Mouse (Mus musculus): ENCODE measurements around the gene Igsf10. TPM values are rescaled to one million over a fixed set of nuclear protein-coding genes. Genes with fewer than 3 reads are reported as not detected.

The Igsf10 gene
- polyA plus RNA-seq, 1 experiment from 2014 or later, result 9.6 TPM

GRCm38 (mm10) chr3:59343026-59343425, 1.2 kb downstream of the Igsf10 start:
- peak overlapping the region; percentile 20; the same call in 1 of the 2 replicates for H3K9ac ChIP-seq (ENCODE audit: low read length)
- no peaks in the 10 kb centered on the region for H3K9me3 ChIP-seq (ENCODE audit: control insufficient read depth, low read length)
- no peaks in the 10 kb centered on the region for H3K4me1 ChIP-seq (replicated peaks; ENCODE audit: control insufficient read depth, insufficient read depth, low read length)
- no peaks in the 10 kb centered on the region for H3K27me3 ChIP-seq (ENCODE audit: control insufficient read depth, insufficient read depth, low read depth, low read length)
- peaks cover 2% of the 10 kb centered on the region; the same call in 1 of the 2 replicates for H3K36me3 ChIP-seq (ENCODE audit: control insufficient read depth, insufficient read depth, low read length)
- peak; percentile 86 for ATAC-seq (ENCODE audit: low read depth)
- H3K4me2 ChIP-seq (ENCODE audit: low read depth, low read length), result peak overlapping the region; percentile 73
- H3K27ac ChIP-seq (ENCODE audit: low read length), result peak overlapping the region; percentile 90; the same call in 1 of the 2 replicates
- 38% methylated on average over 4 of the region's 4 CpGs for WGBS
- peak overlapping the region; percentile 84 for H3K4me3 ChIP-seq (ENCODE audit: low read length)

GRCm38 (mm10) chr3:59341647-59342427, 2.4 kb downstream of the Igsf10 start:
- WGBS, result 67% methylated on average over 11 of the region's 11 CpGs
- H3K27ac ChIP-seq (ENCODE audit: low read length), result no peak overlapping the region
- H3K36me3 ChIP-seq (ENCODE audit: control insufficient read depth, insufficient read depth, low read length), result peaks cover 2% of the 10 kb centered on the region; the same call in 1 of the 2 replicates
- peak overlapping the region; percentile 8; the same call in 1 of the 2 replicates for H3K4me3 ChIP-seq (ENCODE audit: low read length)
- H3K27me3 ChIP-seq (ENCODE audit: control insufficient read depth, insufficient read depth, low read depth, low read length), result no peaks in the 10 kb centered on the region
- no peak overlapping the region for H3K9ac ChIP-seq (ENCODE audit: low read length)
- peak overlapping the region; percentile 37 for H3K4me2 ChIP-seq (ENCODE audit: low read depth, low read length)
- no peak for ATAC-seq (ENCODE audit: low read depth)
- H3K9me3 ChIP-seq (ENCODE audit: control insufficient read depth, low read length), result no peaks in the 10 kb centered on the region
- H3K4me1 ChIP-seq (replicated peaks; ENCODE audit: control insufficient read depth, insufficient read depth, low read length), result no peaks in the 10 kb centered on the region

DNA sequence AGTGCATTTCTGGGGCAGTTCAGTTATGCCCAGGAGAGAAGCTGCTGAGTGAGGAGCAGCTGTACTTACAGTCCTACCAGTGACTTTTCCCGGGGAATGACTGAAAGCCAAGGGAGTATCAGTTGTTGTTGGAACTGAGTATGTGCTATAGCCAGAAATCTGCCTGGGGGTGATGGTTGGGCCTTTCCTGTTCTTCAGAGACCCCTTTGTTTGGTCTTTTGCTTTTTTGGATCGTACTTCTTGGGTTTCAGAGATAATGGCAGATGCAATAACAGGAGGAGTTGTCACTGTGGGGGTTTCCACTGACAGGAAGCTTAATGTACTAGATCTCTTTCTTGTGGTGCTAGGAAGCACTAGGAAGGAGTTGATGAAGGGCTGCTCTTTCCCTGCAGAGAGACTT, 15.7 kb downstream of the Igsf10 start:
- Histone ChIP-seq H3K27me3 (ENCODE audit: control insufficient read depth, insufficient read depth, low read depth, low read length) (no peaks in the 10 kb centered on the region), H3K27ac (ENCODE audit: low read length) (no peak overlapping the region), H3K9ac (ENCODE audit: low read length) (no peak overlapping the region), H3K4me2 (ENCODE audit: low read depth, low read length) (no peak overlapping the region), H3K4me1 (replicated peaks; ENCODE audit: control insufficient read depth, insufficient read depth, low read length) (no peaks in the 10 kb centered on the region), H3K4me3 (ENCODE audit: low read length) (no peak overlapping the region), H3K36me3 (ENCODE audit: control insufficient read depth, insufficient read depth, low read length) (peaks cover 36% of the 10 kb centered on the region), H3K9me3 (ENCODE audit: control insufficient read depth, low read length) (no peaks in the 10 kb centered on the region)
- 79% methylated on average over 2 of the region's 2 CpGs for WGBS
- no peak for ATAC-seq (ENCODE audit: low read depth)

DNA sequence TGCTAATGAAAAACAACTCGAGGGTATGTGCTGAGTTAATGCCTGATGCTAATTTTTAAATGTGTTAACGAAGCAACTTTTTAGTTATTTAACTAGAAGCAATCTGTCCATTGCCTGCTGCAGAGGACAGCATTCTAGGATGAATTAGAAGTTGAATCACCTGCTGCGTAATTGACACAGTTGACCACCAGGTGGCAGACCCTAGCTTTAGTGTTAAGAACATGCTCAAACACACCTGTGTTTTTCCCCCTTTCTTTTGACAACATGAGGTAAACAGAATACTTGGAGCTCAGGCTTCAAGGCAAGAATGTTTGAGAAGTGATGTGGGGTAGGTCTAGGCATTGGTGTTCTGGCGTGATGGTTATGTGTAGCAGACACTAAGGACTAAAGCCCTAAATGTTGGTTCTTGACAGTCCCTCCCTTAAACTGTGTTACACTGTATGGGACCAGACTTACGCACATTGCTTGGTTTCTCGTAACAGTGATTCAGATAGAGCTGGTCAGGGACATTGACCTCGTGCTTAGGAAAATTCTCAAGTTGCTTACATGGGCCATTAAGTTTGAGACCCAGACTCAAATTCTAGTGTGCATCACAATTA, 22.8 kb downstream of the Igsf10 start:
- Histone ChIP-seq H3K36me3 (ENCODE audit: control insufficient read depth, insufficient read depth, low read length) (peaks cover 27% of the 10 kb centered on the region), H3K9ac (ENCODE audit: low read length) (no peak overlapping the region), H3K4me2 (ENCODE audit: low read depth, low read length) (no peak overlapping the region), H3K27me3 (ENCODE audit: control insufficient read depth, insufficient read depth, low read depth, low read length) (no peaks in the 10 kb centered on the region), H3K27ac (ENCODE audit: low read length) (no peak overlapping the region), H3K4me3 (ENCODE audit: low read length) (no peak overlapping the region), H3K4me1 (replicated peaks; ENCODE audit: control insufficient read depth, insufficient read depth, low read length) (no peaks in the 10 kb centered on the region), H3K9me3 (ENCODE audit: control insufficient read depth, low read length) (no peaks in the 10 kb centered on the region)
- WGBS, result 39% methylated on average over 7 of the region's 7 CpGs
- no peak for ATAC-seq (ENCODE audit: low read depth)

- Histone ChIP-seq H3K4me3 (ENCODE audit: low read length) (no peak overlapping the region), H3K4me1 (replicated peaks; ENCODE audit: control insufficient read depth, insufficient read depth, low read length) (no peaks in the 10 kb centered on the region), H3K9ac (ENCODE audit: low read length) (no peak overlapping the region), H3K9me3 (ENCODE audit: control insufficient read depth, low read length) (no peaks in the 10 kb centered on the region), H3K4me2 (ENCODE audit: low read depth, low read length) (no peak overlapping the region), H3K27me3 (ENCODE audit: control insufficient read depth, insufficient read depth, low read depth, low read length) (no peaks in the 10 kb centered on the region), H3K27ac (ENCODE audit: low read length) (no peak overlapping the region), H3K36me3 (ENCODE audit: control insufficient read depth, insufficient read depth, low read length) (peaks cover 21% of the 10 kb centered on the region)
- ATAC-seq (ENCODE audit: low read depth), result no peak
- 68% methylated on average over 7 of the region's 7 CpGs for WGBS
Measured at GRCm38 (mm10) chr3:59316077-59316476, 28.1 kb downstream of the Igsf10 start.

DNA sequence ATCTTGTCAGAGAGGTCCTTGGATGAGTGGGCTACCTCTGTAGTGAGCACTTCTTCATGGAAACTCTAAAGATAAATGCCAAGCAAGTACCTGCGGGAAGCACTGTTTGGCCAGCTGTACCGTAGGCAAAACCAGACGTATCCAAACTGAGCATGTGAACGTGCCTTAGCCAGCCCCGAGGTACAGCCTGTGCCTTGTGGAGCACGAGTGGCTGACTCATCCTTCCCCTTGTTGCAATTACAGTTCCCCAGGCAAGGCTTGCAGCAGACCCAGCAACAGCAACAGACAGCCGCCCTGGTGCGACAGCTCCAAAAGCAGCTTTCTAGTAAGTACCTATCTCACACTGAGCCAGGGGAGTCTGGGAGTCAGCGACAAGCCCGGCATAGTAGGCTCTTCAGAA, 31.6 kb downstream of the Igsf10 start:
- Histone ChIP-seq H3K4me1 (replicated peaks; ENCODE audit: control insufficient read depth, insufficient read depth, low read length) (no peaks in the 10 kb centered on the region), H3K9ac (ENCODE audit: low read length) (no peak overlapping the region), H3K4me3 (ENCODE audit: low read length) (no peak overlapping the region), H3K27ac (ENCODE audit: low read length) (no peak overlapping the region), H3K9me3 (ENCODE audit: control insufficient read depth, low read length) (no peaks in the 10 kb centered on the region), H3K36me3 (ENCODE audit: control insufficient read depth, insufficient read depth, low read length) (peaks cover 2% of the 10 kb centered on the region), H3K4me2 (ENCODE audit: low read depth, low read length) (no peak overlapping the region), H3K27me3 (ENCODE audit: control insufficient read depth, insufficient read depth, low read depth, low read length) (no peaks in the 10 kb centered on the region)
- 82% methylated on average over 10 of the region's 10 CpGs for WGBS
- no peak for ATAC-seq (ENCODE audit: low read depth)

- Histone ChIP-seq H3K27me3 (ENCODE audit: control insufficient read depth, insufficient read depth, low read depth, low read length) (no peaks in the 10 kb centered on the region), H3K36me3 (ENCODE audit: control insufficient read depth, insufficient read depth, low read length) (no peaks in the 10 kb centered on the region), H3K9me3 (ENCODE audit: control insufficient read depth, low read length) (no peaks in the 10 kb centered on the region), H3K27ac (ENCODE audit: low read length) (no peak overlapping the region), H3K4me2 (ENCODE audit: low read depth, low read length) (no peak overlapping the region), H3K9ac (ENCODE audit: low read length) (no peak overlapping the region), H3K4me3 (ENCODE audit: low read length) (no peak overlapping the region), H3K4me1 (replicated peaks; ENCODE audit: control insufficient read depth, insufficient read depth, low read length) (no peaks in the 10 kb centered on the region)
- 71% methylated on average over 2 of the region's 2 CpGs for WGBS
- peak; percentile 15; the same call in 1 of the 2 replicates for ATAC-seq (ENCODE audit: low read depth)
Measured at GRCm38 (mm10) chr3:59305518-59305917, 38.7 kb downstream of the Igsf10 start.

GRCm38 (mm10) chr3:59304944-59305343, 39.2 kb downstream of the Igsf10 start:
- Histone ChIP-seq H3K4me3 (ENCODE audit: low read length) (no peak overlapping the region), H3K27ac (ENCODE audit: low read length) (no peak overlapping the region), H3K4me2 (ENCODE audit: low read depth, low read length) (no peak overlapping the region), H3K36me3 (ENCODE audit: control insufficient read depth, insufficient read depth, low read length) (no peaks in the 10 kb centered on the region), H3K4me1 (replicated peaks; ENCODE audit: control insufficient read depth, insufficient read depth, low read length) (no peaks in the 10 kb centered on the region), H3K9ac (ENCODE audit: low read length) (no peak overlapping the region), H3K27me3 (ENCODE audit: control insufficient read depth, insufficient read depth, low read depth, low read length) (no peaks in the 10 kb centered on the region), H3K9me3 (ENCODE audit: control insufficient read depth, low read length) (no peaks in the 10 kb centered on the region)
- ATAC-seq (ENCODE audit: low read depth), result no peak
- 90% methylated on average over 5 of the region's 5 CpGs for WGBS

GRCm38 (mm10) chr3:59297653-59298052, 46.5 kb downstream of the Igsf10 start:
- Histone ChIP-seq H3K36me3 (ENCODE audit: control insufficient read depth, insufficient read depth, low read length) (no peaks in the 10 kb centered on the region), H3K4me3 (ENCODE audit: low read length) (no peak overlapping the region), H3K27me3 (ENCODE audit: control insufficient read depth, insufficient read depth, low read depth, low read length) (no peaks in the 10 kb centered on the region), H3K9me3 (ENCODE audit: control insufficient read depth, low read length) (no peaks in the 10 kb centered on the region), H3K27ac (ENCODE audit: low read length) (no peak overlapping the region), H3K9ac (ENCODE audit: low read length) (no peak overlapping the region), H3K4me2 (ENCODE audit: low read depth, low read length) (no peak overlapping the region), H3K4me1 (replicated peaks; ENCODE audit: control insufficient read depth, insufficient read depth, low read length) (no peaks in the 10 kb centered on the region)
- no peak for ATAC-seq (ENCODE audit: low read depth)
- WGBS, result 82% methylated on average over 16 of the region's 16 CpGs

All from lung, embryonic 16.5 days (tissue).